Mouse (Mus musculus): ENCODE results near the gene Mgst2.

Mgst2 gene

GRCm38 (mm10) chr3:51654303-51655055 lies 5.7 kb upstream of the Mgst2 start:
- DNase-seq (ENCODE audit: low spot score): no peak

- DNase-seq (ENCODE audit: low spot score): no peak
These were observed 745 bp upstream of the Mgst2 start for GRCm38 (mm10) chr3:51659415-51659814.

DNA sequence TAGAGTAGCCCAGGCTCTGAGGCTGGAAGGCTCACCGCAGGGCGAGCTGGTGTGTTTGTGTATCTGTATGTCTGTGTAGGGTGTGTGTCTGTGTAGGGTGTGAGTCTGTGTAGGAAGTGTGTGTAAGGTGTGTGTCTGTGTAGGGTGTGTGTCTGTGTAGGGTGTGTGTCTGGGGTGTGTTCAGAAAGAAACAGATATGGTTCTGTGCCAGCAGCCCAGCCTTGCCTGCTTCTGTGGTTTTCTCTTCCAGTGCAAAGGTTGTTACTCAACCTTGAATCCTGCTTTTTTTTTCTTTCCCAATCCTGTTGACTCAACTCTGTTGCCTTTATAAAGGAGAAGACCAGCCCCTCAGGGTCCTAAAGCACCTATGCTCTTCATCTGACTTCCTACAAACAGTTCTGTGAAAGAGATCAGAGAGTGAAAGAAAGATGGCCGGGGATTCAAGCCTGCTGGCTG lies 689 bp downstream of the Mgst2 start:
- DNase-seq (ENCODE audit: low spot score): no peak

GRCm38 (mm10) chr3:51661376-51661775 lies 1.2 kb downstream of the Mgst2 start:
- DNase-seq (ENCODE audit: low spot score): no peak

GRCm38 (mm10) chr3:51661880-51662550 lies 1.9 kb downstream of the Mgst2 start:
- DNase-seq (ENCODE audit: low spot score): no peak

DNA sequence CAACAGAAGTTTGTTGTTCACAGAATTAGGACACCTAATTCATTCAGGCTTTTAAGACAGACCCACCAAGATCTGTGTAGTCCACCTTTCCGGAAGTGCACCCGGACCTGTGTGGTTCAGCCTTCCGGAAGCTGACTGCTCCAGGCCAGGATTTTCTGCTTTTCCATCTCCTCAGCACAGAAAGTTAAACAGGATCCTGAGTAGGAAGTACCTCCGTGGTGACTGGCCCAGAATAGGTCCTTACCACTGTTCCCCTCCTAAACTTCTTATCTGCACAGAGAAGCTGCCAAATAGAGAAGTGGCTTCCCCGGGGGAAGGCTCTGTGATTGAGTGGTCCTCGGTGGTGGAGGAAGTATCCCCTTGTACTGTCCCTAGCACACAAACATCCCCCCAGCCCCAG lies 2.4 kb downstream of the Mgst2 start:
- DNase-seq (ENCODE audit: low spot score): no peak

DNA sequence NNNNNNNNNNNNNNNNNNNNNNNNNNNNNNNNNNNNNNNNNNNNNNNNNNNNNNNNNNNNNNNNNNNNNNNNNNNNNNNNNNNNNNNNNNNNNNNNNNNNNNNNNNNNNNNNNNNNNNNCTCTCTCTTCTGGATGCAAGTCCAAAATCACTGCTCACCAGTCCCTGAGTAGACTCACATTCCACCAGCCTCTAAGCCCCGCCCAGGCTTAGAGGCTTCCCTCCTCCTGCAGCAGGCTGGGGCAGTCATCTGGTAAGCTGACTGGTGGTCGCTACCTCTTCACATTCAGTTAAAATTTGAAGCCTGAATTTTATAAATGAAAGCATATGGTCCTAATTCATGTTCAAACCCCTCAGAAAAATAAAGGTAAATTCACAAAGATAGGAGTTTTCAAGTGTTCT lies 8.4 kb downstream of the Mgst2 start:
- no peak for DNase-seq (ENCODE audit: low spot score)

GRCm38 (mm10) chr3:51670414-51671070 lies 10.4 kb downstream of the Mgst2 start:
- no peak for DNase-seq (ENCODE audit: low spot score)

DNA sequence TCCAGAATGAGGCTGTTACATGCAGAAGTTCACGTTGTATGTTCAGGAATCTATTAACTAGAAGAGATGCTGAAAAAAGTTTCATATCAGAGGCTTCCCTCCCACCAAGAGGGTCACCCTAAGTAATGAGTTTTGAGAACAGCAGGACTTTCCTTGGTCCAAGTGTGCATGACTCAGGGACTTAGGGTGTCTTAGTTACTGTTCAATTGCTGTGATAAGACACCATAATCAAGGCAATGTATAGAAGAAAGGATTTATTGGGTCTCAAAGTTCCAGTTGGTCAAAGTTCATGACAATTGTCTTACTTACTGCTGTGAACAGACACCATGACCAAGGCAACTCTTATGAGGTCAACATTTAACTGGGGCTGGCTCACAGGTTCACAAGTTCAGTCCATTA lies 10.9 kb downstream of the Mgst2 start:
- DNase-seq (ENCODE audit: low spot score): no peak

DNA sequence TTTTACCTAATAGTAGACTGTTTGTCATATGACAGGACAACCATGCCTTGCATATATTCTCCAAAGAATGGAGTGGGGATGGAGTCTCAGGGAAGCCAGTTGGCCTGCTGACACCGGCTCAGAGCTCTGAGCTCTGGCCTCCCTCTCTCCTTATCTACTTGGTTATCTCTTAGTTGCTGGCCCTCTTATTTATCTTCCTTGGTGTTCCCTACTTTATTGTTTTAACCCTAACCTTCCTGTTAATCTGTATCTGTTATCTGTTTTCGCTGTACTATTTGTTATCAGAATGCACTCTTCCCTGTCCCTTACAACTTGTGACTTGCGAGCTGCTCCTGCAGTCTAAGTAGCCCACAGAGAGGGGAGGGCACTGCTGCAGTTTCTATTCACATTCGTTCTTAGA lies 12.5 kb downstream of the Mgst2 start:
- no peak for DNase-seq (ENCODE audit: low spot score)

DNA sequence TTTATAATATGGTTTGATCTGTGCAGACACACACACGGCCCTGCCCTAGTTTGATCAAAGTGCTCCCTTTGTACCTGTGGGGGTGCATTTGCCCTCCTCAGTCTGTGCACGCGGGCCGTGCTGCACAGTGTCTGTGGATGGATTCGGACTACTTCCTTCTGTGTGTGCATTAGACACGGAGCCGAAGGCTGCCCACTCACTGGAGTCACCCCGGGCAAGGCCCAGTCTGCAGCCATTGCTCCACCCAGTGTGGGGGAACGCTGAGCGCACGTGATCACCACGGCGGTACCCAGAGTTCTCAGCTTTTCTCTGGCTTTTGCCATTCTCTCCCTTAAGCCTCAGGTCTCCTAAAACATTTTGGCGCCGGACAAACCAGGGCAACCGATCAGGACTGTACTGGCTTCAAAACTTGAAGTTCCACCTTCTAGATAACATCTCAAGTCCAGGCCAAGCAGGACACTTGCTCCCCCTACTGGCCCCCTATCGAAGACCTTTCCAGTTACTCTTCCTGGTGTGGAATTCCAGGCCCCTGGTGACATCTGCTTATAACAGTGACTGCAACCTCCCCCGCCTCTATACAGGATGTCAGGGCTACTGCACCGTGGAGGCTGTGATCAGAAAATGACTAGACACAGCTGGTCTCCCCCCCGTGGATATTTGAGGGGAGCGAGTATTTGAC lies 13.4 kb downstream of the Mgst2 start:
- no peak for DNase-seq (ENCODE audit: low spot score)

DNA sequence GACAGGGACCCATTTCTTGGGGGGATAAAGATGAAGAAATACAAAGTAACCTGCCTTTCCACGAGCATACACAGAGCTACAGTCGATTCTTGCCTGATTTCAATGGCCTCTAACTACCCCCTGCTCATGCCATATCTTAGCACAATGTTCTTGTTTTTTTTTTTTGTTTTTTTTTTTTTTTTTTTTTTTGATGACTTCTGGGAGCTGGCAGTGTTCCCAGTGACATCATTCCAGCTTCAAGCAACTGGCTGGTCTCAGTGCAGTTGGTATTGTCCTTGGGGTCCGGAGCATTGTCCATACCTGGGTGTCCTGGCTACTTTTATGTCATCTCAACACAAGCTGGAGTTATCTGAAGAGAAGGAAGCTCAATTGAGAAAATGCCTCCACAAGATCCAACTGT lies 14.8 kb downstream of the Mgst2 start:
- DNase-seq (ENCODE audit: low spot score): no peak

DNA sequence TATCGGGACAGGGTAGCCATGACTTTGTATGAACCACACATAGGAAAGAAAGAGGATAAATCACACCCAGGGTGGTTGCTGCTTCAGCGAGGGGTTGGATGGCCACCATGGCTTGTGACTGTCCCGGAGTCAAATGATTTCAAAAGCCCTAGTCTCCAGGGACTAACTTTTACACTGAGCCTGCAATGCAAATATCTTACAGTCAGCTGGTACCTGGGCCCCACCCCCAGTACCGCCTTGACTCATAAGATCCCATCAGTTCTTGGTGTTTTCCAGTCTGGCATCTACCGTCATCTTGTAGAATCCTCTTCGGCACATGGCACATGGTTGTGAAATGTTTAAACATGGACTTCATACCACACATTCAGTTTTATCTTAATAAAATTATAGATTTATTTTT lies 25.4 kb downstream of the Mgst2 start:
- DNase-seq (ENCODE audit: low spot score): no peak

DNA sequence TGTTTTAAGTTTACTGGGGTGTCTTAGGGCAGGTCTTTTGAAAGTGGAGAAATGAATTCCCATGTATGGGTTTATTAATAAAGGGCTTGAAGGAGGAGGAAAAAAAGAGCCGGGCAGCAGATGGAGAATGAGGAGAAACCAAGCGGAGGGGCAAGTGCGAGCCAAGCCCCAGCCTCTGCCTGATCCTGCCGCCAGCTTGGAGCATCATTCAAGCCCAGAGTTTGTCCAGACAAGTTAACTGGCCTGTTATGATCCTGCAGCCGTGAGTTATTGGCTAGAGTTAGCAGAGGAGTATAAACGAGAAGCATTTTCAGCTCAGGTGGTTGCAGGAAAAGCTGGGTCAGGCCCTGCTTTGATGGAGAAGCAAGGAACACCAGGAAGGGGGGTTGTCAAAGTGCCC lies 26.2 kb downstream of the Mgst2 start:
- DNase-seq (ENCODE audit: low spot score): no peak

GRCm38 (mm10) chr3:51686791-51687190 lies 26.6 kb downstream of the Mgst2 start:
- DNase-seq (ENCODE audit: low spot score): no peak

GRCm38 (mm10) chr3:51688725-51689124 lies 28.6 kb downstream of the Mgst2 start:
- DNase-seq (ENCODE audit: low spot score): no peak

- DNase-seq (ENCODE audit: low spot score): no peak
These were observed 33.0 kb downstream of the Mgst2 start for GRCm38 (mm10) chr3:51693196-51693595.

- DNase-seq (ENCODE audit: low spot score): no peak
These were observed 34.4 kb downstream of the Mgst2 start for GRCm38 (mm10) chr3:51694576-51694975.

- no peak for DNase-seq (ENCODE audit: low spot score)
These were observed 35.6 kb downstream of the Mgst2 start for GRCm38 (mm10) chr3:51695713-51696112.

DNA sequence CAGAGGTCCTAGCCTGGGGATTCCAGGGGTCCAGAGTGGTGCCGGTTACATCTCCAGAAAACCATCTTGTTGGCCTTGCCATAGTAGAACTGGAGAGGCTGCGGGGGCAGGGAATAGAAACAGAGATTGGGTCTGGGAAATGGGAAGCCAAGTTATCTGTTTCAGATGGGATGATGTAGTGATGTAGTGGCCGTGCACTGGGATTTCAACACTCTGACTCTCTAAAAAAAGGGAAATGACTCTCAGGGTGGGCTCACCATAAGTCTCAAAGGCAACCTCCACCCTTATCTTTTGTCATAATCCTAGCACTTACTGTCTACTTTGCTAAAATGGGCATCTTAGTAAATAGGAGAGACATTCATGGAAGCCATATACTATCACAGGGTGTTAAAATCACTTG lies 37.8 kb downstream of the Mgst2 start:
- no peak for DNase-seq (ENCODE audit: low spot score)

GRCm38 (mm10) chr3:51700123-51700522 lies 40.0 kb downstream of the Mgst2 start:
- DNase-seq (ENCODE audit: low spot score): no peak

GRCm38 (mm10) chr3:51700731-51701280 lies 40.6 kb downstream of the Mgst2 start:
- no peak for DNase-seq (ENCODE audit: low spot score)

All from testis, postnatal 14 days (tissue).